ENCODE assay signal across 24 mouse cellular contexts in genomic region chr13:101117311-101117710, GRCm38 (mm10).
A peak's percentile ranks its signal among the peaks of the same experiment; 100 is the strongest.
DNase-seq lines count a peak whose midpoint lies in the region; ATAC-seq and TF ChIP-seq lines count a peak whose summit lies in the region.
"Had no signal": no experiment of that assay in that cellular context is flagged by ENCODE, and none has a peak within 500 bp of the region (broad histone marks: within the 10 kb centered on the region; RNA-seq: fewer than 3 reads in every experiment).

No protein-coding gene starts in this region.

- ATAC-seq in lung, embryonic 14.5 days (ENCODE audit: insufficient read depth) = no peak
- ATAC-seq: forebrain, postnatal 0 days; hindbrain, postnatal 0 days; intestine, embryonic 16.5 days; midbrain, embryonic 13.5 days had no signal

- 80% methylated on average over 2 of the region's 2 CpGs for WGBS in lung, embryonic 14.5 days

- TF ChIP-seq CTCF in lung, embryonic 14.5 days (IDR thresholded peaks at IDR 0.05; ENCODE audit: low read depth) = no peak

- H3K9ac ChIP-seq in lung, embryonic 14.5 days = no peak overlapping the region
- H3K9ac ChIP-seq: forebrain, postnatal 0 days; heart, embryonic 12.5 days; limb, embryonic 13.5 days; liver, embryonic 13.5 days; midbrain, embryonic 13.5 days had no signal

- no peak overlapping the region for H3K4me3 ChIP-seq in lung, embryonic 14.5 days (ENCODE audit: low read depth, low read length)
- H3K4me3 ChIP-seq: forebrain, embryonic 10.5 days; heart, embryonic 12.5 days; limb, embryonic 13.5 days; liver, embryonic 13.5 days; megakaryocyte, embryonic 14.5 days; midbrain, embryonic 13.5 days had no signal

- H3K27ac ChIP-seq in lung, embryonic 14.5 days (ENCODE audit: low read depth) = no peak overlapping the region
- H3K27ac ChIP-seq: forebrain, embryonic 10.5 days; hindbrain, postnatal 0 days; limb, embryonic 13.5 days; liver, embryonic 13.5 days; midbrain, embryonic 13.5 days had no signal

- intact Hi-C loops in left cerebral cortex, postnatal 10 days (cut with DNase I) = no loop called here

- no peak overlapping the region for H3K4me2 ChIP-seq in lung, embryonic 14.5 days
- H3K4me2 ChIP-seq: heart, embryonic 12.5 days; limb, embryonic 13.5 days; liver, embryonic 13.5 days; midbrain, embryonic 13.5 days had no signal

- no peaks in the 10 kb centered on the region for H3K36me3 ChIP-seq in lung, embryonic 14.5 days (ENCODE audit: insufficient read depth)
- H3K36me3 ChIP-seq: forebrain, embryonic 10.5 days; G1E; heart, embryonic 12.5 days; limb, embryonic 13.5 days; liver, embryonic 13.5 days; midbrain, embryonic 13.5 days had no signal

- no peaks in the 10 kb centered on the region for H3K4me1 ChIP-seq in lung, embryonic 14.5 days (ENCODE audit: insufficient read depth)
- H3K4me1 ChIP-seq: forebrain, embryonic 10.5 days; heart, embryonic 12.5 days; limb, embryonic 13.5 days; liver, embryonic 13.5 days; megakaryocyte, embryonic 14.5 days; midbrain, embryonic 13.5 days had no signal

- no peaks in the 10 kb centered on the region for H3K27me3 ChIP-seq in lung, embryonic 14.5 days (ENCODE audit: insufficient read depth, low read length)
- H3K27me3 ChIP-seq: heart, embryonic 12.5 days; limb, embryonic 13.5 days; liver, embryonic 13.5 days; megakaryocyte, embryonic 14.5 days; midbrain, embryonic 13.5 days had no signal

- H3K9me3 ChIP-seq in lung, embryonic 14.5 days (ENCODE audit: low read depth, low read length) = no peaks in the 10 kb centered on the region
- H3K9me3 ChIP-seq: forebrain, embryonic 10.5 days; G1E; heart, embryonic 12.5 days; limb, embryonic 13.5 days; liver, embryonic 13.5 days; megakaryocyte, embryonic 14.5 days; midbrain, embryonic 13.5 days had no signal

- peak; percentile 13 for DNase-seq in lung, embryonic 14.5 days
- no peak for DNase-seq in lung, postnatal 4 days
- DNase-seq in 3T3-L1 (ENCODE audit: low read depth, low spot score) (peak; percentile 20), A20 (ENCODE audit: low read depth, low spot score) (peak; percentile 27), NIH3T3 (ENCODE audit: low read depth) (peak; percentile 3)
- DNase-seq in frontal cortex, postnatal 36 days (ENCODE audit: low spot score in 2 of 2) = no peak
- DNase-seq in left cerebral cortex, postnatal 10 days (ENCODE audit: extremely low spot score in 1 of 2, low spot score in 2 of 2) = no peak
- DNase-seq: forebrain, postnatal 0 days; gastrocnemius, postnatal 25 days; heart, adult 18-20 months; heart, postnatal 10 days; kidney, adult 9 months; layer of hippocampus, postnatal 36 days; liver, embryonic 13.5 days; lung, adult 2 months; right cerebral cortex, postnatal 14 days had no signal

Comparison
In these comparisons a context has a peak if more than half of its experiments do, and no peak if none do; other contexts are left out.
1. DNase-seq: peak in lung, embryonic 14.5 days (single experiment), 3T3-L1 (single experiment), A20 (single experiment) and NIH3T3 (single experiment); none in lung, postnatal 4 days (0 of 2), frontal cortex, postnatal 36 days (0 of 2) and left cerebral cortex, postnatal 10 days (0 of 2).